Mouse (Mus musculus): ENCODE results near the gene Gm48551. TPM values are rescaled to one million over a fixed set of nuclear protein-coding genes. Genes with fewer than 3 reads are reported as not detected.

Gene Gm48551
- polyA plus RNA-seq, 1 experiment from 2014 or later: 3.0 TPM

- Histone ChIP-seq H3K36me3 (ENCODE audit: control insufficient read depth, insufficient read depth, low read length) (no peaks in the 10 kb centered on the region; the same call in 1 of the 2 replicates), H3K4me2 (ENCODE audit: low read depth, low read length, severe bottlenecking) (no peak overlapping the region), H3K27me3 (ENCODE audit: control insufficient read depth, insufficient read depth, low read length) (no peaks in the 10 kb centered on the region), H3K9me3 (ENCODE audit: control insufficient read depth, low read length) (no peaks in the 10 kb centered on the region), H3K9ac (ENCODE audit: low read length) (no peak overlapping the region), H3K4me3 (ENCODE audit: low read depth, low read length) (no peak overlapping the region), H3K4me1 (replicated peaks; ENCODE audit: control insufficient read depth, insufficient read depth, low read length) (peaks cover 36% of the 10 kb centered on the region), H3K27ac (ENCODE audit: low read depth, low read length) (peak overlapping the region; percentile 9; the same call in 1 of the 2 replicates)
- 67% methylated on average over 17 of the region's 17 CpGs for WGBS
- ATAC-seq (replicated peaks; ENCODE audit: low FRiP score) (no peak), DNase-seq (ENCODE audit: low spot score) (no peak)
Measured at GRCm38 (mm10) chr10:81415549-81416310, 31.5 kb downstream of the Gm48551 start.

DNA sequence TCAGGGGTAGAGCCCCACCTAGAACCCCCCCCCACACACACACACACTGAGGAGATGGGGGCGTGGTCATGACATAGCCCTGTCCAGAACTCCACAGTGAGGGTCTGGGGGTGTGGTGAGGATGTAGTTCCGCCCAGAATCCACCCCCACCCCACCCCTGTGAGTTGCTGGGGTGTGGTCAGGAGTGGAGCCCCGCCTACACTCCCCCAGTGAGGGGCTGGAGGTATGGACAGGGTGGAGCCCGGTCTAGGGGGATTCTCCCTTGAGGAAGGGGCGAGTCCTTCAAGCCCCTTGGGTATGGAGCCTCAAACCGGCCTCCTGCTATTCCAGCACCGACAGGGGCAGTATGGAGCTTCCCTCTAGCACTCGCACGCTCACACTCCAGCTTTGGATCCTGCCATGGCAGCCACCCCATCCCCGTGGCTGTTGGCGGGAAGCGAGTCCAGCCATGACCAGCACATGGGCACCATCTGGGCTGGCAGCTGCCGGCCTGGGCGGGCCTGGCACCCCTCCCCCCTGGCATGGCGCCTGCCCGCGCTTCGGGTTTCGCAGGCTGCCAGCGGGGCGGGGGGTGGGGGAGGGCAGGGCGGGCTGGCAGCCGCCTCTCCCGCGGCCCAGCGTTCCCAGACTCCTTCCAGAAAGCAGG is 32.4 kb downstream of the Gm48551 start:
- Histone ChIP-seq H3K4me3 (ENCODE audit: low read depth, low read length) (peak overlapping the region; percentile 33), H3K36me3 (ENCODE audit: control insufficient read depth, insufficient read depth, low read length) (no peaks in the 10 kb centered on the region; the same call in 1 of the 2 replicates), H3K4me1 (replicated peaks; ENCODE audit: control insufficient read depth, insufficient read depth, low read length) (peaks cover 36% of the 10 kb centered on the region), H3K27me3 (ENCODE audit: control insufficient read depth, insufficient read depth, low read length) (no peaks in the 10 kb centered on the region), H3K4me2 (ENCODE audit: low read depth, low read length, severe bottlenecking) (peak overlapping the region; percentile 73), H3K27ac (ENCODE audit: low read depth, low read length) (peak overlapping the region; percentile 46), H3K9ac (ENCODE audit: low read length) (peak overlapping the region; percentile 55), H3K9me3 (ENCODE audit: control insufficient read depth, low read length) (no peaks in the 10 kb centered on the region)
- ATAC-seq (replicated peaks; ENCODE audit: low FRiP score): peak; percentile 83
- 2% methylated on average over 26 of the region's 26 CpGs for WGBS
- peak; percentile 89 for DNase-seq (ENCODE audit: low spot score)

DNA sequence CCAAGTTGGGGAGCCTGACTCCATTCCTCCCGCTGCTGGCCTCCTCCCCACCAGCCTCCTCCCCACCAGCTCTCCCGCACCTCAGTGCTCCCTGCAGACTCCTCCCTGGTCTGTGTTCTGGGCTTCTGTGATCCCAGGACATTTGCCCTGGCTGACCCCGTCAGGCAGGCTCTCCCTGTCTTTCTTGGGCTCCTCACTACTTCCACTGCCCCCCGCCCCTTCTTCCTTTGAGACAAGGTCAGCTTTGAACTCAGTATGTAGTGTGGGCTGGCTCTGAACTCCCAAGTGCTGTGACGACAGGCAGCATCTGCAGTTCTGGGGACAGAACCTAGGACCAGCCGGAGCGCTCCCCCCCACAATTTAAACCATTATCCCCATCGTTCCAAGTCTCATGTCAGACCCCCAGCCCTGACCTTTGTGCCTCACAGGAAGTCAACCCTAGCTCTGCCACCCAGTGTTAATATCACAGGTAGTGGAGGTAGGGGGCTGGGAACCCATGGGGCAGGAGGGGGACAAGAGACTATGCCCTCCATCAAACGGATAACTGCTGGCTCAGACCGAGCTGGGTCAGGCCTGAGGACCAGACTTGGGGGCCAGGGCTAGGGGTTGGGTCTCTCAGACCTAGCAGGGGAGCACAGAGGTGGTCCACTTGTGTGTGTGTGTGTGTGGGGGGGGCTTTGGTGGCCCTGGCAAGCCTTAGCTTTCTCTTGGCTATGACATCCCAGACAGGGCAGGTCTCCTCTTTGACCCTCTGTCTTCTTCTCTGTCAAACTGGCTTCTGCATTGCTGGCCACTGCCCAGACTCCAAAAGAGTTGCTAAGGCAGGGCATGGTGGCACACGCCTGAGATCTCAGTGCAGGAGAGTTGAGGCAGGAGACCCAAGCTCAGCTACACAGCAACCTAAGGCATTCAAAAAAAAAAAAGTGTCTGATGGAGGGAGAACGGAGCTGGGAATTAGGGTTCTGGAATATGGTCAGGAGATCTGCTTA is 33.3 kb downstream of the Gm48551 start:
- H3K27ac ChIP-seq (ENCODE audit: low read depth, low read length): peak overlapping the region; percentile 46; the same call in 1 of the 2 replicates
- H3K36me3 ChIP-seq (ENCODE audit: control insufficient read depth, insufficient read depth, low read length): no peaks in the 10 kb centered on the region; the same call in 1 of the 2 replicates
- H3K4me2 ChIP-seq (ENCODE audit: low read depth, low read length, severe bottlenecking): peak overlapping the region; percentile 73
- H3K4me1 ChIP-seq (replicated peaks; ENCODE audit: control insufficient read depth, insufficient read depth, low read length): peaks cover 36% of the 10 kb centered on the region
- H3K9me3 ChIP-seq (ENCODE audit: control insufficient read depth, low read length): no peaks in the 10 kb centered on the region
- peak overlapping the region; percentile 55 for H3K9ac ChIP-seq (ENCODE audit: low read length)
- no peak for DNase-seq (ENCODE audit: low spot score)
- no peaks in the 10 kb centered on the region for H3K27me3 ChIP-seq (ENCODE audit: control insufficient read depth, insufficient read depth, low read length)
- H3K4me3 ChIP-seq (ENCODE audit: low read depth, low read length): peak overlapping the region; percentile 33
- 42% methylated on average over 12 of the region's 12 CpGs for WGBS
- ATAC-seq (replicated peaks; ENCODE audit: low FRiP score): no peak

GRCm38 (mm10) chr10:81418216-81419070 is 34.2 kb downstream of the Gm48551 start:
- Histone ChIP-seq H3K27ac (ENCODE audit: low read depth, low read length) (no peak overlapping the region), H3K4me1 (replicated peaks; ENCODE audit: control insufficient read depth, insufficient read depth, low read length) (peaks cover 32% of the 10 kb centered on the region), H3K4me2 (ENCODE audit: low read depth, low read length, severe bottlenecking) (no peak overlapping the region), H3K27me3 (ENCODE audit: control insufficient read depth, insufficient read depth, low read length) (no peaks in the 10 kb centered on the region), H3K9ac (ENCODE audit: low read length) (no peak overlapping the region; the same call in 1 of the 2 replicates), H3K4me3 (ENCODE audit: low read depth, low read length) (no peak overlapping the region), H3K9me3 (ENCODE audit: control insufficient read depth, low read length) (no peaks in the 10 kb centered on the region), H3K36me3 (ENCODE audit: control insufficient read depth, insufficient read depth, low read length) (no peaks in the 10 kb centered on the region; the same call in 1 of the 2 replicates)
- DNase-seq (ENCODE audit: low spot score) (peak; percentile 46), ATAC-seq (replicated peaks; ENCODE audit: low FRiP score) (no peak)
- 50% methylated on average over 11 of the region's 11 CpGs for WGBS

DNA sequence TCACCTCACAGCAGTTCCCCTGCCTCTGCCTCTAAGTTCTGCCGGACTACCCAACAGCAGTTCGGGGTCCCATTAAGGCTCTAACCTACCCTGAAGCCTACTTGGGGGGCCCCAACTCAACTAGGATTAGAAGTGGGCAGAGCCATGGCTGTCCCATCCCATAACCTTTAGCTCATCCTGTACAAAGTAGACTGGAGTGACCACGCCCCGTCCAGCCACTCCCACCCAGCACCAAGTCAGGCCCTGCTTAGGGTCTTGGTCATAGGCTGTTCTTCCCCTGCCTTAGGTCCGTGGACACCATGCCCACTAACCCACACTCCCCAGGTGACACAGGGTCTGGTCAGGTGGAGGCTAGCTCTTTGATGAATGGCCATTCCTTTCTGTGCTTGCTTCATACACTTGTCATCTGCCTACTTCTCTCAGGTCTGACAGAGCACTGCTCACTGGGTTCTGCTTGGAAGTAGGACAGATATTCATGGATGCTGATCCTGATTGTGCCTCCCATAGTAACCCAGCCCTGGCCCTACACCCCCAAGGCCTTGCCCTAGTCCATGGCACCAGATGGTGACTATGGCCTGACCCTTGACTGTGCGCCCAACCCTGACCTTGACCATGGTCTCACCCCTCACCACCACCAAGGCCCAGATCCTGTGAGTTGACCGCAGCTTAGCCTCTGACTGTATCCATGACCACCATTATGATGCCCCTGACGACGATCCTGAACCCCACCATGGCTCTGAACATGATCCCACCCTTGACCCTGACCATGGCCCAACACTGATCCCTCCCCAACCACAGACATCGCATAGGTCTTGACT is 35.1 kb downstream of the Gm48551 start:
- Histone ChIP-seq H3K27me3 (ENCODE audit: control insufficient read depth, insufficient read depth, low read length) (peaks cover 3% of the 10 kb centered on the region; the same call in 1 of the 2 replicates), H3K36me3 (ENCODE audit: control insufficient read depth, insufficient read depth, low read length) (no peaks in the 10 kb centered on the region; the same call in 1 of the 2 replicates), H3K4me3 (ENCODE audit: low read depth, low read length) (no peak overlapping the region), H3K9ac (ENCODE audit: low read length) (no peak overlapping the region), H3K4me2 (ENCODE audit: low read depth, low read length, severe bottlenecking) (no peak overlapping the region), H3K27ac (ENCODE audit: low read depth, low read length) (no peak overlapping the region), H3K4me1 (replicated peaks; ENCODE audit: control insufficient read depth, insufficient read depth, low read length) (peaks cover 24% of the 10 kb centered on the region; the same call in 1 of the 2 replicates), H3K9me3 (ENCODE audit: control insufficient read depth, low read length) (no peaks in the 10 kb centered on the region)
- DNase-seq (ENCODE audit: low spot score) (peak; percentile 47), ATAC-seq (replicated peaks; ENCODE audit: low FRiP score) (no peak)
- 93% methylated on average over 10 of the region's 10 CpGs for WGBS

GRCm38 (mm10) chr10:81420191-81420767 is 36.0 kb downstream of the Gm48551 start:
- Histone ChIP-seq H3K9me3 (ENCODE audit: control insufficient read depth, low read length) (no peaks in the 10 kb centered on the region), H3K36me3 (ENCODE audit: control insufficient read depth, insufficient read depth, low read length) (no peaks in the 10 kb centered on the region; the same call in 1 of the 2 replicates), H3K4me2 (ENCODE audit: low read depth, low read length, severe bottlenecking) (no peak overlapping the region), H3K4me1 (replicated peaks; ENCODE audit: control insufficient read depth, insufficient read depth, low read length) (peaks cover 16% of the 10 kb centered on the region; the same call in 1 of the 2 replicates), H3K9ac (ENCODE audit: low read length) (no peak overlapping the region), H3K27me3 (ENCODE audit: control insufficient read depth, insufficient read depth, low read length) (peaks cover 12% of the 10 kb centered on the region), H3K4me3 (ENCODE audit: low read depth, low read length) (no peak overlapping the region), H3K27ac (ENCODE audit: low read depth, low read length) (no peak overlapping the region)
- DNase-seq (ENCODE audit: low spot score) (peak; percentile 50), ATAC-seq (replicated peaks; ENCODE audit: low FRiP score) (no peak)
- 87% methylated on average over 40 of the region's 40 CpGs for WGBS
